Mouse (Mus musculus): Measurements from ENCODE around the gene Mad1l1.

The Mad1l1 gene

DNA sequence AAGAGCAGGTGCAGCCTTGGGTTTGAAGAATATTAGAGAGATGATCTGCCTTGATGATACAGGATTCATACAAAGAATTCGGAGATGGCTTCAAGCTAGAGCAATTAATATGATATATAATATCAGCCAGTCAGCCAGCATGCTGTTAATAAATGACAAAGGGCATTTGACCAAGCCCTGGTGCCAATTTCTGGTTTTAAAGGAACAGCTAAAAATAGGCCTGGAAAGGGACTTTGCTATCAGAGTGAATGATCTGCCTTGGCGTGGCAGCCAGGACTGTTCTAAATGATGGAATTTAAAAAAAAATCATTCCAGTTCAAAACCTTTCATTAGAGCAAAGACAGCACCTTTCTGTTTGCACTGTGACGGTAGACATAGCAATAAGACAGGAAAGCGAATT, 361.6 kb downstream of the Mad1l1 start:
- DNase-seq (ENCODE audit: low spot score in 2 of 2), result no peak
